Comparison of ENCODE assay signal across 26 mouse cellular contexts in the genomic region with DNA sequence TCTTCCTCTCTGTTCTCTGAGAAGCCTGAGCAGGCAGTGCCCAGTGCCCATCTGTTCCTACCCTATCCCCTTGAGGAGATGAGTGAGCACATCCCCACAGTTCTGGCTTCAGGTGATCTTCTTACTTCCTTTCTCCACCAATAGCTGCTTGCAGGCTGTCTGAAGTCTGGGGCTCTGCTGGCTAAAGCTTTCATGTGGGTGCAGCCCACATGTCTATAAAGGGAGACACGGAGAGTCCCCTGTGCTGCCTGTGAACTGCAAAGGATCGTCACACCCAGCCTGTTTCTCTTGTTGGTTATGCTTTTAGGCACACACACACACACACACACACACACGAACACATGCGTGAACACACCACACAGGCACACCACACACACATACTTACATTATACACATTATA. TPM values are rescaled to one million over a fixed set of nuclear protein-coding genes. Genes with fewer than 3 reads are reported as not detected.
DNase-seq lines count a peak whose midpoint lies in the region; ATAC-seq lines count a peak whose summit lies in the region.
"Had no signal": no experiment of that assay in that cellular context is flagged by ENCODE, and none has a peak within 500 bp of the region (broad histone marks: within the 10 kb centered on the region; RNA-seq: fewer than 3 reads in every experiment).

No protein-coding gene starts in this region.

- intact Hi-C loops in left cerebral cortex, postnatal 36 days (cut with DNase I), result no loop called here

- no peak for DNase-seq in frontal cortex, postnatal 25 days (ENCODE audit: low spot score in 2 of 2)
- DNase-seq in left cerebral cortex, postnatal 36 days (ENCODE audit: low spot score in 2 of 2), result peak; percentile 19 to 47
- no peak for DNase-seq in left cerebral cortex, adult 11 months (ENCODE audit: low spot score)
- DNase-seq in CD8-positive naive resting alpha-beta T cell, adult 2 months (ENCODE audit: low read depth in 2 of 2, low spot score in 2 of 2), result peak; percentile 9 to 28
- peak; percentile 17 to 41 for DNase-seq in right cerebral cortex, postnatal 36 days (ENCODE audit: low spot score in 2 of 2)
- DNase-seq in lung, adult 18-20 months, result no peak
- DNase-seq: adrenal gland, adult 8-10 months; cerebellum, adult 8-10 months; cerebellum, postnatal 25 days; forebrain, postnatal 0 days; gastrocnemius, postnatal 10 days; heart, postnatal 10 days; kidney, adult 8-10 months; kidney, postnatal 4 days; layer of hippocampus, postnatal 36 days; lung, embryonic 14.5 days; lung, postnatal 14 days; midbrain, embryonic 14.5 days; thymus, postnatal 4 days had no signal

- peak; percentile 93 for ATAC-seq in frontal cortex, adult (ENCODE audit: low TSS enrichment)
- ATAC-seq: forebrain, postnatal 0 days; hindbrain, embryonic 16.5 days; intestine, embryonic 16.5 days had no signal

RNA-seq across cellular contexts. Expression of gene Tnnt2, which starts 36.8 kb away (rescaled TPM):
- 1 to 10 TPM; 5.8 to 7.5 TPM for total RNA-seq in left cerebral cortex, postnatal 36 days (2021)
- total RNA-seq: monocyte, adult 5-6 weeks had no signal

RNA-seq across cellular contexts. Expression of gene Pkp1, which starts 46.0 kb away (rescaled TPM):
- under 1 TPM; 0.39 to 0.44 TPM for total RNA-seq in left cerebral cortex, postnatal 36 days (2021)
- total RNA-seq: adrenal gland, postnatal 4 days; CH12.LX; heart, adult 8-10 months; layer of hippocampus, postnatal 36 days; monocyte, adult 5-6 weeks had no signal

RNA-seq across cellular contexts. Expression of gene Lad1, which starts 54.6 kb away (rescaled TPM):
- 1 to 10 TPM; 1.1 to 1.5 TPM for total RNA-seq in left cerebral cortex, postnatal 36 days (2021)
- total RNA-seq: CH12.LX; monocyte, adult 5-6 weeks had no signal

Comparison
In these comparisons a context has a peak if more than half of its experiments do, and no peak if none do; other contexts are left out.
1. DNase-seq: peak in left cerebral cortex, postnatal 36 days (2 of 2), CD8-positive naive resting alpha-beta T cell, adult 2 months (2 of 2) and right cerebral cortex, postnatal 36 days (2 of 2); none in frontal cortex, postnatal 25 days (0 of 2), left cerebral cortex, adult 11 months (single experiment) and lung, adult 18-20 months (0 of 2).